Mouse (Mus musculus) ES-Bruce4 (cell line): Measurements from ENCODE around the gene Gm17651.

ENCODE experiments used
- CTCF ChIP-seq: IDR thresholded peaks from one replicate; pipeline ENCODE4 v1.8.1; 2011; ENCODE audit warnings: low read depth, low read length
- POLR2A ChIP-seq: IDR thresholded peaks from one replicate; pipeline ENCODE4 v1.8.1; 2011; ENCODE audit warnings: low read length; ENCODE audit not compliant: insufficient read depth

DNA sequence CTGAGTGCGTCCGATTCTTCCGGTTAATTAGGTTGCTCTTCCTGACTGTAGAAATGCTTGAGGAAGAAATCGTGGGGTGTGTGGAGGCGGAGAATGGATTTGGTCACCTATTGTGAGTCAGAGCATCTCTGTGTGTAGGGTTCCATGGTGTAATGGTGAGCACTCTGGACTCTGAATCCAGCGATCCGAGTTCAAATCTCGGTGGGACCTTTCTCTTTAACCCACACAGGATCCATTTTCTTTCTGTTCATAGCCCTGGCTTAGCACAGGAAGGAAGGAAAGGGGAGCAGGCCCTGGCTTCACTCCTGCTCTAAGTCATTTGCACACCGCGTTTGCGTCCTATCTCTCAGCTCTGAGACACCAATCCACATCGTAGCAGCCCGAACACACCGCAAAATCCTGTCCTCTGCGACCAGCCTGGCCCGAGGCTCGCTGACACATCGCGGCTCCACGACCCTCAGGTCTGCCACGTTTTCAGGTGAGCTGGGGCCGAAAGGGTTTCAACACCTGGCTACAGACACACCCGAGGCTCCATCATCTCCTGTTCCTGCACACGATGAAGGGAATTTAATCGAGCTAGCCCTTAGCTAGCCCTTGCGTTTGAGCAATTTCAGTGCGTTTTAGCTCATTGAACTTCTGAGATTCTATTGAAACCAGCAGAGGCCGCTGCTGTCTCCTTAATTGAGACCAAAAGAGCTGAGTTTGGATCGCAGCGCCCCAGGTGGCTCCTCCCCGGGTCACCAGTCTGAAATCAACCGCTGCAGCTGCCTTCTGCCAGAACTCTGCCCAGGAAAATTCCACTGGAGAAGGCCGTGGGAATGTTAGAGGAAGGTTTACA lies 7.0 kb upstream of the Gm17651 start:
- peak; percentile 51 for TF ChIP-seq CTCF
- TF ChIP-seq POLR2A: no peak
